Mouse (Mus musculus) neural tube, embryonic 13.5 days (tissue): Measurements from ENCODE around the gene Trip10. TPM values are rescaled to one million over a fixed set of nuclear protein-coding genes. Genes with fewer than 3 reads are reported as not detected.
A peak's percentile ranks its signal among the peaks of the same experiment; 100 is the strongest.
"Not testable (repeated sequence)": the region's sequence is repeated elsewhere in the genome, so short reads cannot be mapped to it uniquely, and the experiment has no call there.

Experiments used
- ATAC-seq: fragments of 200-750 bp; cut with Nextera tagmentation; 2 replicates; pipeline ENCODE4 v1.8.0; 2017; ENCODE audit warnings: low read depth, mild to moderate bottlenecking, moderate TSS enrichment, moderate library complexity
- H3K27ac ChIP-seq: fragments of 300-500 bp; sonication (generic); replicated peaks from 2 replicates; pipeline ENCODE4 v1.5.1; 2015; ENCODE audit warnings: moderate library complexity, mild to moderate bottlenecking, inconsistent platforms
- H3K27me3 ChIP-seq: fragments of 300-500 bp; sonication (generic); 2 replicates; pipeline ENCODE4 v1.6.1; 2015; ENCODE audit warnings: mild to moderate bottlenecking, inconsistent platforms
- H3K36me3 ChIP-seq: fragments of 300-500 bp; sonication (generic); 2 replicates; pipeline ENCODE4 v1.6.1; 2015; ENCODE audit warnings: mild to moderate bottlenecking, inconsistent platforms
- H3K4me1 ChIP-seq: fragments of 300-500 bp; sonication (generic); replicated peaks from 2 replicates; pipeline ENCODE4 v1.6.1; 2015; ENCODE audit warnings: inconsistent platforms
- H3K4me2 ChIP-seq: fragments of 300-500 bp; sonication (generic); 2 replicates; pipeline ENCODE4 v1.6.1; 2015; ENCODE audit warnings: inconsistent platforms, mild to moderate bottlenecking, moderate library complexity
- H3K4me3 ChIP-seq: fragments of 300-500 bp; sonication (generic); 2 replicates; pipeline ENCODE4 v1.5.1; 2015; ENCODE audit warnings: mild to moderate bottlenecking, inconsistent platforms
- H3K9ac ChIP-seq: fragments of 300-500 bp; sonication (generic); 2 replicates; pipeline ENCODE4 v1.6.1; 2015; ENCODE audit warnings: moderate library complexity, mild to moderate bottlenecking, inconsistent platforms
- H3K9me3 ChIP-seq: fragments of 300-500 bp; sonication (generic); 2 replicates; pipeline ENCODE4 v1.6.1; 2016; ENCODE audit warnings: inconsistent platforms
- WGBS: fragments of 180-500 bp; shearing (Covaris S2); methylation state at CpG from one replicate; pipeline ENCODE4 v1.1.7; 2015; 5-methylcytosine and 5-hydroxymethylcytosine counted together
- polyA plus RNA-seq: library from polyadenylated mRNA; unstranded; fragments of >200 nt; fragmentation: Nextera tagmentation; extraction: Ambion mirVana; gene quantifications from 2 replicates; pipeline ENCODE4 v1.2.1, GENCODE M21; 2015

Gene Trip10
- polyA plus RNA-seq, 1 experiment from 2014 or later: 15.4 TPM

DNA sequence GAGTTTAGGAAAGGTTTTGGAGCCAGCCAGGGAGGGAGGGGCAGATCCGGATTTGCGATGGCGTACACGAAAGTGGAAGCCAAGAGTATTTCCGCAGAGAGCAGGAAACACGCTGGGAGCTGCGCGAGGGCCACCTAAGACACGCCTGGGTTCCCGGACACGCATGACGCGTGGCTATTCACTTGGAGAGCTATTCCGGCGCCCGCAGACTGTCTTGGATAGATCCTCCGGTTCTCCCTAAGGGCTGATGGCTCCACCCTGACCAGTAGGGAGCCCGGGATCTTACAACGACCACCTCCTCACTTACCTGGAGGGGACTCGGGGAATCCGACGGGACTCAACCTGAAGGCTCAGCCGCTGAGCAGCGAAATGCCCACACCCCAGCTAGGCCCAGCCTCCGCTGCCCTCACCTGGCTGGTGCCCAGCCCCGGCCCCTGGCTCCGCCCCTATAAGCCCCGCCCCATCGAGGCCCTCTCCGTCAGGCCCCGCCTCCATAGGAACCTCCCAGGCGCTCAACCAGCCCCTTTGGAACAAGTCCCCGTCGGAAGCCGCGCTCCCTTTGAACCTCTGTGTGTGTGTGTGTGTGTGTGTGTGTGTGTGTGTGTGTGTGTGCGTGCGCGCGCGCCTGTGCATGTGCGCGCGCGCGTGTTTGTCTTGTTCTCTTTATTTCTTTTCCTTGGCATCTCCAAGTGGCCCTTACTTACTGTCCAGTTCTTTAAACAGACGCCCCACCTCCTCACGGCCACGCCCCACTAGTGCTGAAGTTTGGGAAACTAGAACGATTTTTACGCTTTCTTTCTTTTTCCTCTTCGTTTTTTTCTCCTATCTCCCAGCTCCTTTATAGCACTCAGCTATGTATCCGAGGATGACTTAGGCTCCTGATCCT lies 26.1 kb downstream of the Trip10 start:
- no peaks in the 10 kb centered on the region for H3K9me3 ChIP-seq
- peak overlapping the region; percentile 64 for H3K9ac ChIP-seq
- H3K4me2 ChIP-seq: peak overlapping the region; percentile 64
- under 1% methylated on average over 43 of the region's 53 CpGs for WGBS
- peak; percentile 58 for ATAC-seq
- H3K27me3 ChIP-seq: peaks cover 55% of the 10 kb centered on the region
- H3K27ac ChIP-seq: no peak overlapping the region
- peak overlapping the region; percentile 44 for H3K4me3 ChIP-seq
- no peaks in the 10 kb centered on the region for H3K36me3 ChIP-seq
- peaks cover 25% of the 10 kb centered on the region for H3K4me1 ChIP-seq

GRCm38 (mm10) chr17:57275997-57276351 lies 26.7 kb downstream of the Trip10 start:
- Histone ChIP-seq H3K27ac (no peak overlapping the region), H3K9ac (peak overlapping the region; percentile 64), H3K27me3 (peaks cover 55% of the 10 kb centered on the region), H3K4me2 (peak overlapping the region; percentile 64), H3K9me3 (no peaks in the 10 kb centered on the region), H3K4me3 (peak overlapping the region; percentile 44), H3K4me1 (peaks cover 25% of the 10 kb centered on the region), H3K36me3 (no peaks in the 10 kb centered on the region)
- peak; percentile 19; the same call in 1 of the 2 replicates for ATAC-seq
- 3% methylated on average over 13 of the region's 13 CpGs for WGBS

DNA sequence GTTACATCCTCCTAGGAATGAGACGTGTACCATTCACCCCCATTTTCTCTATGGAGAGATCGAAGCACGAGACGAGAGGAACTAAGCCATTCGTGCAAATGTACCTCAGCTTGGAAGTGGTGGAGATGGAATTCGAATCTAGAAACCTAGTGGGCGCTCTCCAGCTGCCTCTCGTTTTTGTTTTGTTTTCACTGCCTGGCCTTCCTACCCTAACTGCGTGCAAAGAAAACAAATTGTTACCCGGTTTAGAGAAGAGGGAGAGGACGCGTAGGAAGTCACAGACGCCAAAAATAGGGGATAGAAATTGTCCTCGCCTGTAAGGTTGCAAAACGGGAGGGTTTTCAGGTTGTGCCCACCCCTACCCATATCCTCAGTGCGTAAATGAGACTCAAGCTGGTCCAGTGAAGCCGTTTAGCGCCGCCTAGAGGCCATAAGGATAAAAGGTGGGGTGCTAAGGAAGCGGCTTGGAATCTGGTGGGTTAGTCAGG lies 27.4 kb downstream of the Trip10 start:
- peak overlapping the region; percentile 64 for H3K4me2 ChIP-seq
- peaks cover 25% of the 10 kb centered on the region for H3K4me1 ChIP-seq
- H3K27ac ChIP-seq: no peak overlapping the region
- under 1% methylated on average over 20 of the region's 20 CpGs for WGBS
- H3K9me3 ChIP-seq: no peaks in the 10 kb centered on the region
- ATAC-seq: peak; percentile 85
- H3K36me3 ChIP-seq: no peaks in the 10 kb centered on the region
- peak overlapping the region; percentile 44 for H3K4me3 ChIP-seq
- peak overlapping the region; percentile 64 for H3K9ac ChIP-seq
- peaks cover 53% of the 10 kb centered on the region for H3K27me3 ChIP-seq

- not testable (repeated sequence) for ATAC-seq, H3K4me3 ChIP-seq, H3K36me3 ChIP-seq, H3K9ac ChIP-seq, H3K9me3 ChIP-seq, H3K27ac ChIP-seq, H3K4me2 ChIP-seq
- H3K27me3 ChIP-seq: peaks cover 43% of the 10 kb centered on the region
- peaks cover 25% of the 10 kb centered on the region for H3K4me1 ChIP-seq
- 84% methylated on average over 5 of the region's 5 CpGs for WGBS
Observed at GRCm38 (mm10) chr17:57277598-57278261, 28.5 kb downstream of the Trip10 start.

DNA sequence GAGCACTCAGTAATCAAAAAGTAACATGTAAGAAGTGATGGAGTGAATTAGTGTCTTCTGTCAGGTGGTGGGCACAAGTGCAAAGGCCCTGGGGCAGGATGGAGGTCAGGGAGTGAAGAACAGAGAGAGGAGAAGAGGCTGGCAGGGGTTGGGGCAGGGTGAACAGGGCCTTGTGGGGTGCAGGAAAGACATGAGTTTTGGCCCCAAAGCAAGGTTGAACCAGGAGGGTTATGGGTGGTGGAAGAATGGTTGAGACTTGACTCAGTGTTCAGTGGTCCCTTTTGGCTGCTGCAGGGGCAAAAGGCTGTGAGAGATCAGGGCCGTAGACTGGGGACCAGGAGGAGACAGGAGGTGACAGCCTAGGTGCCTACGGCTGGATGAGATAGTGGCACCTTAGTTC lies 29.3 kb downstream of the Trip10 start:
- Histone ChIP-seq H3K4me3 (no peak overlapping the region), H3K4me1 (peaks cover 25% of the 10 kb centered on the region), H3K27ac (no peak overlapping the region), H3K27me3 (peaks cover 35% of the 10 kb centered on the region), H3K36me3 (no peaks in the 10 kb centered on the region), H3K9ac (no peak overlapping the region), H3K9me3 (no peaks in the 10 kb centered on the region), H3K4me2 (no peak overlapping the region)
- WGBS: 90% methylated on average over 2 of the region's 2 CpGs
- no peak for ATAC-seq

DNA sequence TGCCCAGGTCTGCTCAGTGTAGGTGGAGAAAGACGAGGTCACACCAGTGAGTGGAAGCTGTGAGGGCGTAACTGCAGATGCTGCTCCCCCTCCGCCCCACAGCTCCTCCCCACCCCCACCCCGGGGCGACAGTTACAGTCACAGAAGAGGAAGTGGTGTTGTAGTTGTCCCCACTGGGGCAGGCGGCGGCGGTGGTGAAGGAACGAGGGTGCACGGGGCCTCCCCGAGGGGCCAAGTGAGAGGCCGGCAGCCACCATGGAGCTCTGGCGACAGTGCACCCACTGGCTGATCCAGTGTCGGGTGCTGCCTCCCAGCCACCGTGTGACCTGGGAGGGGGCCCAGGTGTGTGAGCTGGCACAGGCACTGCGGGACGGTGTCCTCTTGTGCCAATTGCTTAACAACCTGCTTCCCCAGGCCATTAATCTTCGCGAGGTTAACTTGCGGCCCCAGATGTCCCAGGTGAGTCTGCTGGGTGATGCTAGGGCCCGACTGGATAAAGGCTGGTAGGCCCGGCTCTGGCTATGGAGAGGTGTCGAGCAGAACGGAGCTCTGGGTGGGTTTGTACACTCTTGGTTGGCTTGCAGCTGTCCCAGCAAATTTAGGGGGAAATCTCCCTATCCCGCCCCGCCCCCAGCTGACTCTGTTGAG lies 29.8 kb downstream of the Trip10 start, which contains the start of gene Vav1:
TSS of gene Vav1 (plus strand) at position 158 of the 648 bp plus-strand sequence.
- Histone ChIP-seq H3K4me3 (no peak within 1 kb of the TSS), H3K4me1 (peaks cover 25% of the 10 kb centered on the region), H3K4me2 (no peak within 1 kb of the TSS), H3K9me3 (no peaks in the 10 kb centered on the region), H3K36me3 (no peaks in the 10 kb centered on the region), H3K27me3 (peaks cover 30% of the 10 kb centered on the region), H3K27ac (no peak within 1 kb of the TSS), H3K9ac (no peak within 1 kb of the TSS)
- 66% methylated on average over 26 of the region's 26 CpGs for WGBS
- no peak for ATAC-seq

DNA sequence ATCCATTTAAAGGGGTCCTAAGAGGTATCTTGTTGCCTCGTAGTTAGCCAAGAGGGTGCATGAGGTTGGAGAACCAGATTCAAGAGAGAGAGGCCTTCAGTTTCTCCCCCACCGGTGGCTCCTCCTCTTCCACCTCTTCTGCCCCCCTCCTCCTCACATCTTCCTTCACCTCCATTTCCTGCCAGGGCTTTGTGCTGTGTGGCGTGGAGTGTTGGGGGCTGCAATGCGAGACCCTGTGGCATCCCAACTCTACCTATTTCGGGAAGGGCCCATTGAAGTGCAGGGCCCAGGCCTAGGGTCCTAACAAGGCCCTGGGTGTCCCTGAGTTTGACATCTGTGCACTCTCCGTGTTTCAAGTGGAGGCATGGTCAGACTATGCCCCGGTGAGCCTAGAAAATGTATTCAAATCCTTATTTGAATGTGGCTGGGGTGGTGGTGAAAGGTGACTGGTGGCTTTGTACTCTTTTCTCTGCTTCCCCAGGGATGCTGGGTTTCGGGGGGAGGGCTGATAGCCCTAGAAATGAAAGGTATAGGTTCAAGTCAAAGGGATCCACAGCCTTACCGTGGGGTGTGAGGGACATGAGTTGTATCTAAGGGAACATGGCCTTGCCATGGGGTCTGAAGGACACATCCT lies 30.5 kb downstream of the Trip10 start:
- Histone ChIP-seq H3K4me2 (no peak overlapping the region), H3K27me3 (peaks cover 24% of the 10 kb centered on the region), H3K36me3 (no peaks in the 10 kb centered on the region), H3K4me1 (peaks cover 24% of the 10 kb centered on the region), H3K27ac (no peak overlapping the region), H3K9me3 (no peaks in the 10 kb centered on the region), H3K9ac (no peak overlapping the region), H3K4me3 (no peak overlapping the region)
- ATAC-seq: no peak
- whole genome bisulfite sequencing: 68% methylated on average over 9 of the region's 9 CpGs

- H3K27ac ChIP-seq: no peak overlapping the region
- no peak overlapping the region for H3K4me2 ChIP-seq
- no peak overlapping the region for H3K4me3 ChIP-seq
- H3K9ac ChIP-seq: no peak overlapping the region
- H3K9me3 ChIP-seq: no peaks in the 10 kb centered on the region
- H3K27me3 ChIP-seq: peaks cover 17% of the 10 kb centered on the region
- ATAC-seq: no peak
- H3K36me3 ChIP-seq: no peaks in the 10 kb centered on the region
- WGBS: 80% methylated on average over 3 of the region's 3 CpGs
- peaks cover 17% of the 10 kb centered on the region for H3K4me1 ChIP-seq
Observed at GRCm38 (mm10) chr17:57280411-57280810, 31.2 kb downstream of the Trip10 start.

DNA sequence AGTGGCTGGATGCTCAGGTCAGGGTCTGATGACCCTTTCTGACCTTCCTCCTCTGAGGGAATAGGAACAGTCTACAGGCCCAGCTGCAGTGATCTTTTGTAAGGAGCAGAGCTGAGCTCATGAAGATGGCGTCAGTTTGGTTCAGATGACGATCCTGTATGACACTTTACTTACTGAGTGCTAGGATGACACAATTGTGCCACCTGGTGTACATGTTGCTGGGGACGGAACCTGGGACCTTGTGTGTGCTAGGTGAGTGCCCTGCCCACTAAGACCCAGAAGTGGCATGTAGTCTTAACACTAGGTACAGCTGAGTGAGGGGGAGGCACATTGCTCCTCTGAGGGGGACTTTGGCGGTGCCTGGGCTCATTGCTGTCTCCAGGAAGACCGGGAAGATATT lies 34.7 kb downstream of the Trip10 start:
- no peak overlapping the region for H3K4me3 ChIP-seq
- no peaks in the 10 kb centered on the region for H3K9me3 ChIP-seq
- no peak overlapping the region for H3K4me2 ChIP-seq
- H3K36me3 ChIP-seq: no peaks in the 10 kb centered on the region
- no peak overlapping the region for H3K9ac ChIP-seq
- no peak overlapping the region for H3K27ac ChIP-seq
- ATAC-seq: no peak
- 76% methylated on average over 5 of the region's 5 CpGs for WGBS
- peaks cover 6% of the 10 kb centered on the region; the same call in 1 of the 2 replicates for H3K27me3 ChIP-seq
- no peaks in the 10 kb centered on the region for H3K4me1 ChIP-seq

DNA sequence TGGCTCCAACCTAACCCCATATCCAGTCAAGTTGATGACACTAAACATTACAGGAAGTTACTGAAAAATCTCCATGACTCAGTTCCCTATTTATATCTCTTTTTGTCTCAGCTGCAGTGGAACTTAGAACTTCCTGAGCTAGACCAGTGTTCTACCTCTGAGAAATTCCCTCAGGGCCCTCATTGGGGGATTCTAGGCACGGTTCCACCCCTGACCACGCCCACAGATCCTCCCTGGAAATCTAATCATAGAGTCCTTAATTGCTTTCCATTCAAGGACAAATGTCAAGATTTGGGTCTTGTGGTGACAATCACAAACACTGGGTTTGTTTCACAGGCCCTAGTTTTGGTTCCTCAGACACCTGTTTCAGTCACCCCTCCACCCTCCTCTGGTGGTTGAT lies 35.8 kb downstream of the Trip10 start:
- no peak overlapping the region for H3K4me2 ChIP-seq
- 72% methylated on average over 2 of the region's 2 CpGs for WGBS
- H3K36me3 ChIP-seq: no peaks in the 10 kb centered on the region
- ATAC-seq: no peak
- H3K9ac ChIP-seq: no peak overlapping the region
- no peaks in the 10 kb centered on the region for H3K4me1 ChIP-seq
- no peak overlapping the region for H3K27ac ChIP-seq
- H3K9me3 ChIP-seq: no peaks in the 10 kb centered on the region
- no peak overlapping the region for H3K4me3 ChIP-seq
- no peaks in the 10 kb centered on the region for H3K27me3 ChIP-seq

- no peak overlapping the region for H3K27ac ChIP-seq
- H3K9ac ChIP-seq: no peak overlapping the region
- no peak overlapping the region for H3K4me2 ChIP-seq
- H3K9me3 ChIP-seq: no peaks in the 10 kb centered on the region
- 75% methylated on average over 8 of the region's 8 CpGs for WGBS
- H3K4me3 ChIP-seq: no peak overlapping the region
- H3K4me1 ChIP-seq: no peaks in the 10 kb centered on the region
- H3K36me3 ChIP-seq: no peaks in the 10 kb centered on the region
- no peaks in the 10 kb centered on the region for H3K27me3 ChIP-seq
- no peak for ATAC-seq
Observed at GRCm38 (mm10) chr17:57286718-57287355, 37.6 kb downstream of the Trip10 start.
